Mouse (Mus musculus): ENCODE data around the gene Myt1l. TPM values are rescaled to one million over a fixed set of nuclear protein-coding genes. Genes with fewer than 3 reads are reported as not detected.

Myt1l gene
- polyA plus RNA-seq, 1 experiment from 2014 or later: not detected

DNA sequence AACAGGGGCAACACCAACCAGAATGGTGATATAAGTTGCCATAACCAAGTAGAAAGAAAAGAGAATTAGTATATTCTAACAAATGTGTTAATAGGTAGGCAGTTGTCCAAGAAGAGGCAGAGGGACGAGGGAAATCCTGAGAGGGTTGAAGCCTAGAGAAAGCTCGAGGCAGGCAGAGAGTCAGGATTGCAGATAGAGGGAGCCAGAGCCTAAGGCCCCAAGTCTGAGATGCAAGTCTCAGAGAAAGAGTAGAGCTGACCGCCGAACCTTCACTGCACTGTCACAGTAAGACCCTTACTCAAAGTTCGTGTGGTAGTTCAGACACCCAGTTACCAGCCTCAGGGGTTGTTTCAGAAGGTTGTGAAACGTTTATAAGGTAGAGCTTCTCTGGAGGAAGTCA, 71.7 kb downstream of the Myt1l start:
- ATAC-seq (no peak), DNase-seq (ENCODE audit: low spot score) (no peak)
- no peak overlapping the region for H3K4me3 ChIP-seq (ENCODE audit: low read depth, low read length)
- H3K36me3 ChIP-seq (ENCODE audit: insufficient read depth, low read length): no peaks in the 10 kb centered on the region
- no peak overlapping the region for H3K4me2 ChIP-seq (replicated peaks; ENCODE audit: low read depth, low read length)
- no peaks in the 10 kb centered on the region for H3K27me3 ChIP-seq (replicated peaks; ENCODE audit: insufficient read depth, low read length)
- H3K4me1 ChIP-seq (ENCODE audit: insufficient read depth, low read depth, low read length): no peaks in the 10 kb centered on the region
- 43% methylated on average over 6 of the region's 6 CpGs for WGBS
- no peaks in the 10 kb centered on the region for H3K9me3 ChIP-seq (ENCODE audit: low read length)
- TF ChIP-seq CTCF (IDR thresholded peaks at IDR 0.05): 0 out of 2 replicates have a peak, but pooled peaks have one; percentile 2
- no peak for TF ChIP-seq EP300 (IDR thresholded peaks at IDR 0.05)
- no peak overlapping the region for H3K9ac ChIP-seq (replicated peaks; ENCODE audit: low read depth)
- H3K27ac ChIP-seq (ENCODE audit: low read length): no peak overlapping the region

DNA sequence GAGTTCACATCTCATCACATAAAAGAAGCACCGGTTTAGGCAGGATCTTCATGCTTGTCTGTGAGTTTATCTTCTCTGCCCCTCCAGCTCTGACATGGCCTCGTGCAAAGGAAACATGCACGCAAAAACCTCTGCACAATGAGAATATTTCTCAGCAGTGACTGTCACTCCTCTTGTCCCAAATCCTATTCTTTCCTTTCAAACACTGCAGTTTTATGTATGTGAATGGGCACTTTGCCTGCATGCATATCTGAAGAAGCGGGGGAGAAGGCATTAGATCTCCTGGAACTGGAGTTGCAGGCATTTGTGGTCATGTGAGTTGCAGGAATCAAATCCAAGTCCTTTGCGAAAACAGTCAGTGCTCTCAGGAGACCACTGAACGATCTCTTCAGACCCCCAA, 73.0 kb downstream of the Myt1l start:
- 77% methylated on average over 6 of the region's 6 CpGs for WGBS
- ATAC-seq (no peak), DNase-seq (ENCODE audit: low spot score) (no peak)
- no peaks in the 10 kb centered on the region for H3K9me3 ChIP-seq (ENCODE audit: low read length)
- H3K27me3 ChIP-seq (replicated peaks; ENCODE audit: insufficient read depth, low read length): no peaks in the 10 kb centered on the region
- no peaks in the 10 kb centered on the region for H3K4me1 ChIP-seq (ENCODE audit: insufficient read depth, low read depth, low read length)
- no peaks in the 10 kb centered on the region for H3K36me3 ChIP-seq (ENCODE audit: insufficient read depth, low read length)
- no peak overlapping the region for H3K4me2 ChIP-seq (replicated peaks; ENCODE audit: low read depth, low read length)
- H3K9ac ChIP-seq (replicated peaks; ENCODE audit: low read depth): no peak overlapping the region
- TF ChIP-seq CTCF (IDR thresholded peaks at IDR 0.05): no peak
- no peak for TF ChIP-seq EP300 (IDR thresholded peaks at IDR 0.05)
- no peak overlapping the region for H3K27ac ChIP-seq (ENCODE audit: low read length)
- H3K4me3 ChIP-seq (ENCODE audit: low read depth, low read length): no peak overlapping the region

DNA sequence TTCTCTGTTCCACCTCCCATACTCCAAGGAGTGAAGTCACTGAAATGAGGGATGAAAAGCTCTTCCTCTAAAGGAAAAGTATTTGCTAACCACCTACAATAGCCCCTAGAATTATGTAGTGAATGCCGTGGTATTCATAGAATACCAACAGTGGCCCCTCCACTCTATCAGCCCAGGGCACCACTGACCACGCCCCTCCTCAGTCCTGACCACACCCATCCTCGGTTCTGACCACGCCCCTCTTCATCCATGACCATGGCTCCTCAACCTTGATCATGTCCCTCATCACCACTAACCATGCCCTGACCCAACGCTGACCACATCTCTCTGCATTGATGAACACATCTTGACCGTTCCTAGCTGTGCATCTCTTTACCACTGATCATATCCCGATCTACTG, 76.5 kb downstream of the Myt1l start:
- Histone ChIP-seq H3K9ac (replicated peaks; ENCODE audit: low read depth) (no peak overlapping the region), H3K27ac (ENCODE audit: low read length) (no peak overlapping the region), H3K4me1 (ENCODE audit: insufficient read depth, low read depth, low read length) (no peaks in the 10 kb centered on the region), H3K36me3 (ENCODE audit: insufficient read depth, low read length) (no peaks in the 10 kb centered on the region), H3K27me3 (replicated peaks; ENCODE audit: insufficient read depth, low read length) (no peaks in the 10 kb centered on the region), H3K9me3 (ENCODE audit: low read length) (no peaks in the 10 kb centered on the region), H3K4me3 (ENCODE audit: low read depth, low read length) (no peak overlapping the region), H3K4me2 (replicated peaks; ENCODE audit: low read depth, low read length) (no peak overlapping the region)
- no peak for TF ChIP-seq CTCF (IDR thresholded peaks at IDR 0.05)
- TF ChIP-seq EP300 (IDR thresholded peaks at IDR 0.05): no peak
- ATAC-seq (no peak), DNase-seq (ENCODE audit: low spot score) (no peak)
- WGBS: 81% methylated on average over 7 of the region's 7 CpGs

DNA sequence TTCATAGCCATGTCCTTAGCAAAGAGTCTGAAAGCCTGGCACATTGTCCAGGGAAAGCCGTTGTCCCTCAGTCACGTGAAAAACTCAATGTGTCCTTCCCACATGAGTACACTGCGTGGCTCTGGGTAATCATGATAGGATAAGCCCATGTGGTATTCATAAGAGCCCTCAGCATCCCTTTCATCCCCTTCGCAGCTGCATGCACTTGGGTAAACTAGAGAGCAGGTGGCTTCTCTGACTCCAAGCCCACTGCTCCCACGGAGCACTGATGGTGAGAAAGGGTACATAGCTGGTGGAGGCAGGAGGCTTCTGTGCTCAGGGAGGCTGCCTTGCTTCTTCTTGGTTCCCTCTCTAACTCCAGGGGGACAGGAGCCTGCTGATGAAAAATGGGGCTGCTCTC, 76.9 kb downstream of the Myt1l start:
- TF ChIP-seq CTCF (IDR thresholded peaks at IDR 0.05) (no peak), EP300 (IDR thresholded peaks at IDR 0.05) (no peak)
- DNase-seq (ENCODE audit: low spot score): no peak
- Histone ChIP-seq H3K4me1 (ENCODE audit: insufficient read depth, low read depth, low read length) (no peaks in the 10 kb centered on the region), H3K27ac (ENCODE audit: low read length) (no peak overlapping the region), H3K36me3 (ENCODE audit: insufficient read depth, low read length) (no peaks in the 10 kb centered on the region), H3K27me3 (replicated peaks; ENCODE audit: insufficient read depth, low read length) (no peaks in the 10 kb centered on the region), H3K9me3 (ENCODE audit: low read length) (no peaks in the 10 kb centered on the region), H3K9ac (replicated peaks; ENCODE audit: low read depth) (no peak overlapping the region), H3K4me3 (ENCODE audit: low read depth, low read length) (no peak overlapping the region), H3K4me2 (replicated peaks; ENCODE audit: low read depth, low read length) (no peak overlapping the region)
- no peak for ATAC-seq
- WGBS: 82% methylated on average over 5 of the region's 5 CpGs

- DNase-seq (ENCODE audit: low spot score) (no peak), ATAC-seq (no peak)
- Histone ChIP-seq H3K4me2 (replicated peaks; ENCODE audit: low read depth, low read length) (no peak overlapping the region), H3K9ac (replicated peaks; ENCODE audit: low read depth) (no peak overlapping the region), H3K4me3 (ENCODE audit: low read depth, low read length) (no peak overlapping the region), H3K4me1 (ENCODE audit: insufficient read depth, low read depth, low read length) (no peaks in the 10 kb centered on the region), H3K36me3 (ENCODE audit: insufficient read depth, low read length) (no peaks in the 10 kb centered on the region), H3K27ac (ENCODE audit: low read length) (no peak overlapping the region), H3K9me3 (ENCODE audit: low read length) (no peaks in the 10 kb centered on the region), H3K27me3 (replicated peaks; ENCODE audit: insufficient read depth, low read length) (no peaks in the 10 kb centered on the region)
- WGBS: 67% methylated on average over 6 of the region's 6 CpGs
- TF ChIP-seq EP300 (IDR thresholded peaks at IDR 0.05): no peak
- TF ChIP-seq CTCF (IDR thresholded peaks at IDR 0.05): no peak
These were observed 78.0 kb downstream of the Myt1l start for GRCm38 (mm10) chr12:29606221-29606620.

DNA sequence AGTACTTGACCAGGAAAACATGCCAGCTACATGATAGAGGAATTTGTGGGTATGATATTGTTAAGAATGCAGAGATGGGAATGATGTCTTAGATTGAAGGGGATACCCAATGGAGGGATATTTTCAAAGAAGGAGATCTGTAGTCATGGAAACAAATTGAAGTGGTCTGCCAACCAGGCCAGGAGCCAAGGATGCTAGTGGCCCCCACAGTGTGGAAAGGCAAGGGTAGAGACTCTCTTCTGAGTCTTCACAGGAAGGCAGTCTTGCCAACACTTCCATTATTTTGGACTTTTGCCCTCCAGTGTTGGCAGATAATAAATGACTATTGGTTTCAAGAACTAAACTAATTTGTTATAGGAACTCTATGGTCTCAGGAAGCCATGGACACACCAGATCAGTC, 89.6 kb downstream of the Myt1l start:
- ATAC-seq: no peak
- Histone ChIP-seq H3K9ac (replicated peaks; ENCODE audit: low read depth) (no peak overlapping the region), H3K27me3 (replicated peaks; ENCODE audit: insufficient read depth, low read length) (no peaks in the 10 kb centered on the region)

DNA sequence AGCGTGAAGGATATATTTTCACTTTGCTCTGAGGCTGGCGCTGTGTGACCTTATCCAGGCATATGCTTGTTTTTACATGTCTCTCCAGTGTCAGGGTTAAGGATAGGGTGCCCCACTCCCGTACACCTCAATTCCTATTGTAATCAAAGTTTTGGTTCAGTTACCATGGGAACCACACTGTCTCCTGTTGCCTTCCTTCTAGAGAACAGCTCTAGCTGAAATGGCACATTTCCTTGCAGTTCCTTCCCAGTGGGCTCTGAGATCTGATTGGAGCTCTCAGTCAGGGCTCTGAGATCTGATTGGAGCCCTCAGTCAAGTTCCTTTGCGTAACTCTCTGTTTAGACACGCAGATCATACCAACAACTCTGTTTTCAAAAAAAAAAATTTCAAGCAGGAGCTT, 93.3 kb downstream of the Myt1l start:
- Histone ChIP-seq H3K9me3 (ENCODE audit: low read length) (no peaks in the 10 kb centered on the region), H3K4me2 (replicated peaks; ENCODE audit: low read depth, low read length) (no peak overlapping the region), H3K4me1 (ENCODE audit: insufficient read depth, low read depth, low read length) (no peaks in the 10 kb centered on the region), H3K27ac (ENCODE audit: low read length) (no peak overlapping the region), H3K9ac (replicated peaks; ENCODE audit: low read depth) (no peak overlapping the region), H3K36me3 (ENCODE audit: insufficient read depth, low read length) (no peaks in the 10 kb centered on the region), H3K27me3 (replicated peaks; ENCODE audit: insufficient read depth, low read length) (no peaks in the 10 kb centered on the region), H3K4me3 (ENCODE audit: low read depth, low read length) (no peak overlapping the region)
- ATAC-seq (no peak), DNase-seq (ENCODE audit: low spot score) (no peak)
- TF ChIP-seq EP300 (IDR thresholded peaks at IDR 0.05): no peak
- no peak for TF ChIP-seq CTCF (IDR thresholded peaks at IDR 0.05)
- 28% methylated on average over 5 of the region's 5 CpGs for WGBS

More for the DNA sequence above, 89.6 kb downstream of the Myt1l start:
- no peak for DNase-seq (ENCODE audit: low spot score)
- no peaks in the 10 kb centered on the region for H3K36me3 ChIP-seq (ENCODE audit: insufficient read depth, low read length)
- H3K4me2 ChIP-seq (replicated peaks; ENCODE audit: low read depth, low read length): no peak overlapping the region
- no peaks in the 10 kb centered on the region for H3K9me3 ChIP-seq (ENCODE audit: low read length)
- H3K4me1 ChIP-seq (ENCODE audit: insufficient read depth, low read depth, low read length): no peaks in the 10 kb centered on the region
- no peak overlapping the region for H3K27ac ChIP-seq (ENCODE audit: low read length)
- TF ChIP-seq CTCF (IDR thresholded peaks at IDR 0.05): no peak
- TF ChIP-seq EP300 (IDR thresholded peaks at IDR 0.05): no peak
- H3K4me3 ChIP-seq (ENCODE audit: low read depth, low read length): no peak overlapping the region

All from lung, postnatal 0 days (tissue).